Mouse (Mus musculus) lung, postnatal 0 days (tissue): ENCODE measurements around the gene Lcn2. TPM values are rescaled to one million over a fixed set of nuclear protein-coding genes. Genes with fewer than 3 reads are reported as not detected.
"Not testable (repeated sequence)": the region's sequence is repeated elsewhere in the genome, so short reads cannot be mapped to it uniquely, and the experiment has no call there.

Experiments
- ATAC-seq: fragments of 200-750 bp; cut with Nextera tagmentation; 2 replicates; pipeline ENCODE4 v1.8.0; 2017; ENCODE audit warnings: moderate library complexity
- DNase-seq: peaks from one replicate; pipeline ENCODE4 v3.0.0-alpha.2; 2016; ENCODE audit warnings: low spot score
- H3K27ac ChIP-seq: fragments of 300-500 bp; sonication (generic); 2 replicates; pipeline ENCODE4 v1.5.1; 2014; ENCODE audit warnings: antibody characterized with exemption, mild to moderate bottlenecking, low read length, mixed read lengths
- H3K27me3 ChIP-seq: fragments of 300-500 bp; sonication (generic); replicated peaks from 2 replicates; pipeline ENCODE4 v1.6.1; 2014; ENCODE audit warnings: low read length, mixed read lengths; ENCODE audit not compliant: insufficient read depth
- H3K36me3 ChIP-seq: fragments of 300-500 bp; sonication (generic); 2 replicates; pipeline ENCODE4 v1.6.1; 2014; ENCODE audit warnings: low read length, mixed read lengths; ENCODE audit not compliant: insufficient read depth
- H3K4me1 ChIP-seq: fragments of 300-500 bp; sonication (generic); 2 replicates; pipeline ENCODE4 v1.6.1; 2014; ENCODE audit warnings: antibody characterized with exemption, low read depth, low read length, mixed read lengths; ENCODE audit not compliant: insufficient read depth
- H3K4me2 ChIP-seq: fragments of 300-500 bp; sonication (generic); replicated peaks from 2 replicates; pipeline ENCODE4 v1.6.1; 2014; ENCODE audit warnings: low read depth, mild to moderate bottlenecking, low read length, moderate library complexity, mixed read lengths
- H3K4me3 ChIP-seq: fragments of 300-500 bp; sonication (generic); 2 replicates; pipeline ENCODE4 v1.5.1; 2014; ENCODE audit warnings: low read depth, low read length
- H3K9ac ChIP-seq: fragments of 300-500 bp; sonication (generic); replicated peaks from 2 replicates; pipeline ENCODE4 v1.6.1; 2014; ENCODE audit warnings: low read depth, mild to moderate bottlenecking
- H3K9me3 ChIP-seq: fragments of 300-500 bp; sonication (generic); 2 replicates; pipeline ENCODE4 v1.6.1; 2016; ENCODE audit warnings: low read length, mixed read lengths
- CTCF ChIP-seq: IDR thresholded peaks from 2 replicates; pipeline ENCODE4 v1.5.1; 2016; ENCODE audit warnings: antibody characterized with exemption, mild to moderate bottlenecking
- EP300 ChIP-seq: IDR thresholded peaks from 2 replicates; pipeline ENCODE4 v1.6.1; 2016; ENCODE audit warnings: antibody characterized with exemption, mild to moderate bottlenecking, control low read depth
- WGBS: fragments of 180-500 bp; shearing (Covaris S2); extraction: QIAGEN DNeasy Blood & Tissue Kit; methylation state at CpG from one replicate; pipeline ENCODE4 v1.1.7; 2014; 5-methylcytosine and 5-hydroxymethylcytosine counted together
- polyA plus RNA-seq: library from polyadenylated mRNA; unstranded; fragments of >200 nt; fragmentation: Nextera tagmentation; extraction: Ambion mirVana; gene quantifications from 2 replicates; pipeline ENCODE4 v1.2.1, GENCODE M21; 2015

The Lcn2 gene
- polyA plus RNA-seq, 1 experiment from 2014 or later = 223 TPM

GRCm38 (mm10) chr2:32363376-32364106 lies 24.5 kb downstream of the Lcn2 start:
- Histone ChIP-seq H3K27ac (peak overlapping the region; percentile 93), H3K4me3 (peak overlapping the region; percentile 76), H3K36me3 (peaks cover 14% of the 10 kb centered on the region; the same call in 1 of the 2 replicates), H3K9me3 (no peaks in the 10 kb centered on the region), H3K4me1 (peaks cover 6% of the 10 kb centered on the region), H3K4me2 (peak overlapping the region; percentile 77), H3K27me3 (no peaks in the 10 kb centered on the region), H3K9ac (peak overlapping the region; percentile 69)
- 8% methylated on average over 18 of the region's 19 CpGs for WGBS
- ATAC-seq (peak; percentile 68), DNase-seq (peak; percentile 85)
- TF ChIP-seq EP300 = no peak
- TF ChIP-seq CTCF = no peak

- under 1% methylated on average over 51 of the region's 53 CpGs for WGBS
- Histone ChIP-seq H3K4me2 (peak overlapping the region; percentile 77), H3K36me3 (peaks cover 10% of the 10 kb centered on the region; the same call in 1 of the 2 replicates), H3K4me3 (peak overlapping the region; percentile 76), H3K27ac (peak overlapping the region; percentile 93), H3K9me3 (no peaks in the 10 kb centered on the region), H3K27me3 (no peaks in the 10 kb centered on the region), H3K4me1 (peaks cover 6% of the 10 kb centered on the region), H3K9ac (peak overlapping the region; percentile 69)
- ATAC-seq = peak; percentile 93
- TF ChIP-seq EP300 (no peak), CTCF (peak; percentile 93)
- peak; percentile 95 for DNase-seq
These were observed 25.2 kb downstream of the Lcn2 start for GRCm38 (mm10) chr2:32362817-32363340.

GRCm38 (mm10) chr2:32362274-32362673 lies 25.8 kb downstream of the Lcn2 start:
- ATAC-seq, H3K4me1 ChIP-seq, H3K36me3 ChIP-seq, H3K27me3 ChIP-seq, H3K9me3 ChIP-seq: not testable (repeated sequence)
- Histone ChIP-seq H3K9ac (peak overlapping the region; percentile 69), H3K27ac (peak overlapping the region; percentile 93), H3K4me2 (peak overlapping the region; percentile 77), H3K4me3 (peak overlapping the region; percentile 76)
- peak; percentile 12 for DNase-seq
- 30% methylated on average over 5 of the region's 5 CpGs for WGBS

- Histone ChIP-seq H3K36me3 (no peaks in the 10 kb centered on the region; the same call in 1 of the 2 replicates), H3K4me2 (peak overlapping the region; percentile 74), H3K4me3 (peak overlapping the region; percentile 39), H3K27me3 (no peaks in the 10 kb centered on the region), H3K4me1 (peaks cover 6% of the 10 kb centered on the region), H3K9ac (no peak overlapping the region), H3K9me3 (no peaks in the 10 kb centered on the region), H3K27ac (no peak overlapping the region)
- WGBS = 3% methylated on average over 24 of the region's 24 CpGs
- ATAC-seq (peak; percentile 54), DNase-seq (peak; percentile 77)
- TF ChIP-seq CTCF (peak; percentile 76), EP300 (no peak)
These were observed 26.6 kb downstream of the Lcn2 start for GRCm38 (mm10) chr2:32361437-32361836.

GRCm38 (mm10) chr2:32360741-32361140 lies 27.3 kb downstream of the Lcn2 start:
- DNase-seq = peak; percentile 86
- WGBS = 5% methylated on average over 14 of the region's 14 CpGs
- Histone ChIP-seq H3K9me3 (no peaks in the 10 kb centered on the region), H3K9ac (no peak overlapping the region), H3K36me3 (no peaks in the 10 kb centered on the region; the same call in 1 of the 2 replicates), H3K27ac (no peak overlapping the region), H3K4me3 (peak overlapping the region; percentile 39), H3K27me3 (no peaks in the 10 kb centered on the region), H3K4me2 (peak overlapping the region; percentile 74), H3K4me1 (peaks cover 6% of the 10 kb centered on the region)
- TF ChIP-seq CTCF = no peak
- TF ChIP-seq EP300 = 0 out of 2 replicates have a peak, but pooled peaks have one; percentile 4
- ATAC-seq = 0 out of 2 replicates have a peak, but pooled peaks have one; percentile 0

- no peaks in the 10 kb centered on the region for H3K9me3 ChIP-seq
- no peaks in the 10 kb centered on the region for H3K36me3 ChIP-seq
- H3K4me1 ChIP-seq = no peaks in the 10 kb centered on the region
- H3K4me3 ChIP-seq = no peak overlapping the region
- DNase-seq (no peak), ATAC-seq (no peak)
- no peak overlapping the region for H3K9ac ChIP-seq
- H3K27me3 ChIP-seq = no peaks in the 10 kb centered on the region
- H3K4me2 ChIP-seq = no peak overlapping the region
- TF ChIP-seq EP300 = no peak
- no peak for TF ChIP-seq CTCF
- 58% methylated on average over 10 of the region's 10 CpGs for WGBS
- H3K27ac ChIP-seq = no peak overlapping the region
These were observed 29.7 kb downstream of the Lcn2 start for GRCm38 (mm10) chr2:32358381-32358780.
